Mouse (Mus musculus): ENCODE results near the gene Kcns3.

GRCm38 (mm10) chr12:11158670-11159069 is 7.8 kb upstream of the Kcns3 start:
- TF ChIP-seq CTCF (IDR thresholded peaks at IDR 0.05; ENCODE audit: borderline replicate concordance, insufficient read depth, low read depth, low read length) (no peak), POLR2A (IDR thresholded peaks at IDR 0.05; ENCODE audit: borderline replicate concordance, insufficient read depth, low read length) (no peak)
